Mouse (Mus musculus) spleen, adult 12 weeks (tissue): Measurements from ENCODE around the gene Brd2.
"Not testable (repeated sequence)": the region's sequence is repeated elsewhere in the genome, so short reads cannot be mapped to it uniquely, and the experiment has no call there.

Experiments used
- DNase-seq: peaks from one replicate; pipeline ENCODE4 v3.0.0; 2022; ENCODE audit warnings: low spot score

The Brd2 gene

GRCm38 (mm10) chr17:34122188-34122984 is at the start of gene Brd2:
Gene Brd2, minus strand, starts transcription at chr17:34122634.
- DNase-seq = peak; percentile 92

DNA sequence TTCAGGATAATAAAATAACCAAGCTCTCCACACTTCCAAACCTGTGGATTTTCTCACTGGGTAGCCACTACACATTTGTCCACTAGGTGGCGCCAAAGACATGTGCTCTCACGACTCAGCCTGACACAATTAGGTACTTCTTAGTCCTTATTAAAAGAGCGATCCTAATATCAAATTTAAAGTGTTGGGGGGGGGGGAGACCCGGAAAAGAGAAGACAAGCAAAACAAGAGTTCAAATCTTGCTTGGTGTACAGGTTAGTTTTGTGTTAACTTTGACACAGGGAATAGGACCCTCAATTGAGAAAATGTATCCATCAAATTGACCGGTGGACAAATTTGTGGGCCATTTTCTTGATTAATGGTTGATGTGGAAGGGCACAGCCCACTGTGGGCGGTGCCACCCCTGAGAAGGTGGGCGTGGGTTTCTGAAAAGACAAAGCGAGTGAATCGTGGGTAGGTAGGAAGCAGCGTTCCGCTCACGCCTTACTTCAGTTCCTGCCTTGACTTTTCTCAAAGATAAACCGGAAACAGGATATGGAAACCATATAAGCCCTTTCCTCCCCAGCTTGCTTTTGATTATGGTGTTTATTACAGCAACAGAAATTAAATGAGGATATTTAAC is 48.6 kb upstream of the Brd2 start:
- DNase-seq = peak; percentile 72

DNA sequence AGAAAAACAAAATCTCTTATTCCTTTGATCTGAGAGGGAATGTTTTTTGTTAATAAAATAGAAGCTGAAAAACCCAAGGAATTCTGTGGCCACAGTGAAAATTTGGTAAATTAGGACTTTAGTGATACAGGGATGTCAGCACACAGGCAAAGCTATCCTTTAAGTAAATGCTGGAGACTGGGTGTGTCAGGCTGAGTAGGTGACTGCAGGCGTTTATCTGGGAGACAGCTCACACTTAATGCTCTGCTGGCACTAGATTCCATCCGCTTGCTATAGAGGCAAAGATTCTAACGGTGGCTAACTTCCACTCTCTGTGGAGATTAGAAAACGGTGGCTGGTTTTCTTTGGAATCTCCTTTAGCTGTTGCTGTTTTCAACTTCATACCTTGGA is 48.0 kb upstream of the Brd2 start:
- no peak for DNase-seq

DNA sequence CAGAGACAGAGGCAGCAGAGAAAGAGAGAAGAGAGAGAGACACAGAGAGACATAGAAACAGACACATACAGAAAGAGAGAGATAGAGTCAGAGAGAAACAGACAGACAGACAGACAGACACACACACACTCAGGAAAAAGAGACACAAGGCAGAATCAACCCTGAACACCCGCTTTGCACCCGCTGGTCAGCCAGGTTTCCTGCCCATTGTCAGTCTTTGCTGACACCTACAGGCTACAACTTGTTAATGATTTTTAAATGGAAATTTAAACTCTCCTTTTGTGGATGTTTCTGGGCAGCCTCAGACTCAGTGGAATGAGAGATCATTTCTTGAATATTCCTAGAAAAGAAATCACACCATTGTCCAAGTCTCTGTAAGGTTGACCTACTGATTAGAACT is 46.8 kb upstream of the Brd2 start:
- DNase-seq = peak; percentile 30

DNA sequence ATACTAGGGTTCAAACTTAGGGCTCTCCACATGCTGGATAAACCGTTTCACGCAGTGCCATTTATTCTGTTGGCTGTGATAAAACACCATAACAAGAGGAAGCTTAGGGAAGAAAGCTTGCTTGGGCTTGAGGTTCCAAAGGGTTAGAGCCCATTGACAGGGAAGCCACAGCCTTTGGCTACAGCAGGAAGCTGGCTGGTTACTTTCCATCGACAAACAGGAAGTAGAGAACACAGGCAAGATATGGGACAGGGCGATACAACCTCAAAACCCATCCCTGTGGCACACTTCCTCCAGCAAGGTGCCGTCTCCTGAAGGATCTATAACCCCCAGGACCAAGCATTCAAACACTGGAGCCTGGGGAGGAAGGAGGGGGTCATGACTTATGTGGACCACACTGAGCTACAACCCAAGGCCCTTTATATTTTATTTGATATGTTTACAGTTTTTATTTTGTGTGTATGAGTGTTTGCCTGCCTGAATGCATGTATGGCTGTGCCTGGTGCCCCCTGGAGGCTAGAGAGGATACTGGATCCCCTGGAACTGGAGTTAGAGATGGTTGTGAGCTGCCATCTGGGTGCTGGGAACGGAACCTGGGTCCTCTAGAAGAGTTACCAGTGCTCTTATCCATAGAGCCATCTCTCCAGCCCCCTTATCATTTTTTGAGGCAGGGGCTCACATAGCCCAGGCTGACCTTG is 42.7 kb upstream of the Brd2 start:
- DNase-seq = no peak

DNA sequence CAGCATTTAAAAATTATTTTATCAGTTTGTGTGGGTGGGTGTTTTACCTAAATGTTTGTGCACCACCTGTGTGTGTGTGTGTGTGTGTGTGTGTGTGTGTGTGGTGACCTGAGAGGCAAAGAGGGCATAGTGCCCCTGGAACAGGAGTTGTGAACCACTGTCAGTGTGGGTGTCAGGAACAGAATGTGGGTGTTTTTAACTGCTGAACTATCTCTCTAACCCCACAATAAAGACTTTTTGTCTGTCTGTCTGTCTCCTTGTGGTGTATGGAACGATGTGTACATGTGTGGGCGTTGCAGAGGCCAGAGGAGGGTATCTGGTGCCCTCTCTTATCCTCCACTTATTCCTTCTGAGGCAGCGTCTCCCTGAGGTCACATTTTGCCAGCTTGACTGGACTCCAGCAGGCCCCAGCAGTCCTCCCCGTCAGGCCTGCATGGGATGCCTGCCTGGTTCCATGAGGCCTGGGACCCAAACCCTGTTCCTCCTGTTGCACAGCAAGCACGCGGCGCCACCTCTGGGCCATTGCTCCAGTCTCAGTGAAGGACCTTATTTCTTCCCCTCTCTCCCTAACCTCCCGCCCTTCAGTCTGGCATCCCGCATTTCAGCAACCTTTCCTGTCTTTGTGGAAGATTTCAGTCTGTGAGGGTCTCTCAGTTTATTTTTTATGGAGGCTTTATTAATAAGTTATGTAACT is 41.9 kb upstream of the Brd2 start:
- no peak for DNase-seq

- DNase-seq = no peak
Observed at GRCm38 (mm10) chr17:34155534-34155933, 33.1 kb upstream of the Brd2 start.

- peak; percentile 51 for DNase-seq
Observed at GRCm38 (mm10) chr17:34152923-34153322, 30.5 kb upstream of the Brd2 start, which contains the start of gene H2-DMb1. Gene H2-DMb1, plus strand, starts transcription at chr17:34153072.

DNA sequence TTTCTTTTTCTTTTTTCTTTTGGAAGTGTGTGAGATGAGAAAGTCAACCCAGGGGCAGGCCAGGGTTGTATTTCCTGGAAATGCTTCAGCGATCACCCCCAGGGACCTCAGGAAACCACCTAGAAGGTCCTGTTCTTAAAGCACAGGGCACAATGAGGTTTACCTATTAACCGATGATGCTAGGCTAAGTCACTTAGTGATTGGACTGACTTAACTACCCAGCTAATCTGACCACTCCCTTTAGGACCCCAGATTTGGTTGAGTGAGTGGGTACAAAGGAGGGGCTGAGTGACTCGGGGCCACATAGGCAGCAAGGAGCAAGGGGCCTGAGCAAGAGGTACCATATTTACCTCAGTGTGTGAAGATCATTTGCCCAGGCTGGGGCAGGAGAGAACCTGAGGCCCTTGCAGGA is 22.5 kb upstream of the Brd2 start:
- DNase-seq = peak; percentile 49

DNA sequence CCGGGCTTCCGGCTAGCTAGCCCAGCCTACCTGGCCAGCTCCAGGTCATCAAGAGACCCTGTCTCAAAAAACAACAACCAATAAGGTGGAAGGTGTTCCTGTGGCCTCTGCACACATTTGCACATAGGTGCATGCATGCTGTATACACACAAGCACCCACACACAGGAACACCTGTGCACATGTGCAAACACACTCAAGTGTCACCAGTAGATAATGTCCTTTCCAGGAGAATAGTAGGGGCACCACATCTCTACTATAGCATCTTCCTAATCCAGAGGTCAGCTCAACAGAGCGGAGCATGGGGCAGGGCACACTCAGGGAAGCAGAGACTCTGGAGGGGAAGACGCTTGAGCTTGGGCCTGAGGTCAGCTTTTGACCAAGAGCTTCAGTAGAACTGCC is 21.8 kb upstream of the Brd2 start:
- DNase-seq = not testable (repeated sequence)

DNA sequence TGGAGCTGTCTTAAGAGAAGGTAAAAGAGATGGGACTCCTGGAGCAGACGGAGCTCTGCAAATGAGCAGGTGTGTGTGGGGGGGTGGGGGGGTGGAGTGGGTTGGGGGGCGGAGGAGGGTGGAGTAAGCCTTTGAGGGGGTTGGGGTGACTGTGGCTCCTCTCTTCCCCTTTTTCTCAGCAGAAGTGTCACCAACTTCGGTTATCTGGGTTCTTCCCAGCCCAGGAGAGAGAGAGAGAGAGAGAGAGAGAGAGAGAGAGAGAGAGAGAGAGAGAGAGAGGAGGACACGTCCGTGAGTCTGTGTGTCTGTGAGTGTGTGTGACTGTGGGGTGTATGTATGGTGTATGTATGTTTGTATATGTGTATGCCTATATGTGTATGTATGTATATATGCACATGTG is 21.0 kb upstream of the Brd2 start:
- DNase-seq = no peak

- peak; percentile 77 for DNase-seq
Observed at GRCm38 (mm10) chr17:34143033-34143432, 20.6 kb upstream of the Brd2 start, which contains the start of gene H2-DMb2. Gene H2-DMb2, plus strand, starts transcription at chr17:34143307.

GRCm38 (mm10) chr17:34142456-34143010 is 20.1 kb upstream of the Brd2 start:
- DNase-seq = no peak

DNA sequence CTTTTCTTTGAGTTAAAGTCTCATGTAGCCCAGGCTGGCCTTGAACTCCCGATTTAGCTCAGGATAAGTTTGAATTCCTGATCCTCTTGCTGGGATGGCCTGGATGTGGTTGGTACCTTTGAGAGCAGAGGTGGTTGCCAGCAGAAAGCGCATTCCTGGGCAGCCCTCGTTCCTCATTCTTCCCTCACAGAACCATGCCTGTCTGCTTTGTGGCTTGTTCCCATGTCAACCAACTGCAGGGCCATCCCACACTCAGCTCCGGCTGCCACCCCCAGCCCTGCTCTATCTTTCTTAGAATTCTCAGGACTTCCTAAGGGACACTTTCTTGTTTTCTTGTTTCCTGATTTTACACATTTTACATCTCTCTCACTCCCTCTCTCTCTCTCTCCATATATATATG is 19.0 kb upstream of the Brd2 start:
- DNase-seq = no peak

DNA sequence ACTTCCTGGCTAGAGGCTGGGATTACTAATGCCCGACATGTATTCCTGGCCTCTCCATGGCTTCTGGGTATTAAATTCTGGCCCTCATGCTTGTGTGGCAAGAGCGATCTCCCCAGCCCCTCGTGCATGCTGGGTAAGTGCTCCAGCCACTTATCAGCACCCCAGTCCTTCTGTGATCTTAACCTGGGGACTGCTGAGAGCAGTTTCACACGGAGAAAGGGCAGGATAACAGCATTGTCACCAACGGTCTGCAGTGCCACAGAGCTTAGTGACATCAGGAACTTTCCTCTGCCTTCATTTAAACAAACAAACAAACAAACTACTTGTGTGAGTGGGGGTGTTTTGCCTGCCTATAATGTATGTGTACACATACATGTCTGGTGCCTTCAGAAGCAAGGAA is 17.8 kb upstream of the Brd2 start:
- no peak for DNase-seq

DNA sequence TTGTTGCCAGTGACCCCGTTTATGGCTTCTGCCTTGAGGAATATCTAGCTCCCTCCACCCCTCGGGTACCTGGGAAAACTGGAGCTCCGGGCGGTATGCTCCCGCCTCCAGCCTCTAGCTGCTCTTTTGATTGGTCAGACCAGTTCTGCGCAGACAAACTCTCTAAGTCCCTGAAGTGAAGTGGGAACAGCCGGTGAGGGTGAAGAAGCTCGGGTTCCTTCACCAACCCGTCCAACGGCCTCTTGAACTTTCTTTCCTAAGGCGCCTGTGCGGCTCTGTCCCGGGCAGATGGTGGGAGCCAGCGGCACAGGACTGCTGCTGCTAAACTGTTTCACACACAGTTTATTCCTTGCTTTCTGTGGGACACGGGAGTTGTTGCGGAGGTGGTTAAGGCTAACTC is 17.0 kb upstream of the Brd2 start:
- DNase-seq = no peak

DNA sequence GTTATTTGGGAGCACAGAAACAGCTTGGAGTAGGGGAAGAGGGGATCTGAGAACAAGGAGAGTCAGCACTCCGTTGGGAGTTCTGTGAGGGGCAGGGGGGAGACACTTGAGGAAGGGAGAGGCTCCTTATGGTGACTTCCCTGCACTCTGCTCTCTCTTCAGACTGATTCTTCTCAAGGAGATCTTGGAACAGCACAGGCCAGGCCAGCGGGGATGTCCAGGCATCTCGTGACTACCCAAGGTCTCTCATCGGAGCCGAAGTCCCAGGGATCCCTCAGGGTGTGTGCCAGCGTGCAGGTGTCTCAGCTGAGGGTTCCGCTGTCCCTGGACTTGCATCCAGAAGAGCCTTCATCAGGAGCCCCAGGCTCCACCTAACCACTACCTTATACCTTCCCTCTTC is 16.2 kb upstream of the Brd2 start:
- no peak for DNase-seq

DNA sequence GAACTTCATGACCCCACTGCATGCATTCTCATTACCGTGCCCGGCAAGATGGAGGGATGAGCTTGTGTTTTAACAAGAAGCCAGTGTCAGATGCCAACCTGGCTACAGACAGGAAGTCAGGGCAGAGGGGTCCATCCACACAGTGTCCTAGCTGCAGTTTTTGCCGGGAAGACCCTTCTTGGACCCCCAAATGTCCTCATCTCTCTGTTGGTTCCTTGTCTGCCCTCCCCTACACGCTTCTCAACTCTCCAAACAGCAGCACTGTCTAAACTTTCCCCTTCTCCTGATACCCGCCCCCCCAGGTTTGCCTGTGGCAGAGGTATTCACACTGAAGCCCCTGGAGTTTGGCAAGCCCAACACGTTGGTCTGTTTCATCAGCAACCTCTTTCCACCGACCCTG is 15.2 kb upstream of the Brd2 start:
- DNase-seq = no peak

- DNase-seq = peak; percentile 95
Observed at GRCm38 (mm10) chr17:34135297-34136224, 13.1 kb upstream of the Brd2 start.

DNA sequence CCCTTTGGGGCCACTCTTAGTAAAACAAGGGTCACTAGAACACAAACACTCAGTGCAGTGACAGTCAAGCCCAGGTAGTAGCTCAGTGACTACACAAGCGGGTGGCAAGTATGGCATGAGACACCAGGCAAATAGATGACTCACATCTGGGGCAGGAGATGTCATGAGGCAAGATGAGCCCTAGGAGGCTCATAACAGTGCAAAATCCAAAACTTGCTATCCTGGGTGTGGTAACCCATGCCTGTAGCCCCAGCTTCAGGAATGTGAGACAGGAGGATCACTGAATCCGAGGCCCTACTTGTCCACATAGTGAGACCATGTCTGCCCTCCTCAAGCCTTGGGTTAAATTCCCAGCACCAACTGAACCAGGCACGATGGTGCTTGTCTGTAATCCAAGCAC is 12.0 kb upstream of the Brd2 start:
- DNase-seq = no peak

- DNase-seq = no peak
Observed at GRCm38 (mm10) chr17:34133289-34133688, 10.9 kb upstream of the Brd2 start.
